Mouse (Mus musculus): Measurements from ENCODE around the gene Traf3.

- TF ChIP-seq CTCF (IDR thresholded peaks at IDR 0.05; ENCODE audit: borderline replicate concordance, extremely low read depth, insufficient read depth, insufficient read length) (no peak), POLR2A (IDR thresholded peaks at IDR 0.05; ENCODE audit: borderline replicate concordance, extremely low read depth, insufficient read depth, insufficient read length, poor library complexity, severe bottlenecking) (no peak)
Measured at GRCm38 (mm10) chr12:111242346-111242745, 76.2 kb downstream of the Traf3 start.
